Mouse (Mus musculus): ENCODE results near the gene Acss2. TPM values are rescaled to one million over a fixed set of nuclear protein-coding genes. Genes with fewer than 3 reads are reported as not detected.

The Acss2 gene
- 4.9 and 5.4 TPM in 2 replicates for total RNA-seq (2023)

GRCm38 (mm10) chr2:155517455-155518423 lies at the start of gene Acss2, which contains the start of gene Ggt7:
TSS of gene Acss2 (plus strand) at chr2:155517948.
TSS of gene Ggt7 (minus strand) at chr2:155518237.

GRCm38 (mm10) chr2:155473570-155474088 lies 44.1 kb upstream of the Acss2 start, which contains the start of gene Ncoa6:
TSS of gene Ncoa6 (minus strand) at chr2:155473894.

DNA sequence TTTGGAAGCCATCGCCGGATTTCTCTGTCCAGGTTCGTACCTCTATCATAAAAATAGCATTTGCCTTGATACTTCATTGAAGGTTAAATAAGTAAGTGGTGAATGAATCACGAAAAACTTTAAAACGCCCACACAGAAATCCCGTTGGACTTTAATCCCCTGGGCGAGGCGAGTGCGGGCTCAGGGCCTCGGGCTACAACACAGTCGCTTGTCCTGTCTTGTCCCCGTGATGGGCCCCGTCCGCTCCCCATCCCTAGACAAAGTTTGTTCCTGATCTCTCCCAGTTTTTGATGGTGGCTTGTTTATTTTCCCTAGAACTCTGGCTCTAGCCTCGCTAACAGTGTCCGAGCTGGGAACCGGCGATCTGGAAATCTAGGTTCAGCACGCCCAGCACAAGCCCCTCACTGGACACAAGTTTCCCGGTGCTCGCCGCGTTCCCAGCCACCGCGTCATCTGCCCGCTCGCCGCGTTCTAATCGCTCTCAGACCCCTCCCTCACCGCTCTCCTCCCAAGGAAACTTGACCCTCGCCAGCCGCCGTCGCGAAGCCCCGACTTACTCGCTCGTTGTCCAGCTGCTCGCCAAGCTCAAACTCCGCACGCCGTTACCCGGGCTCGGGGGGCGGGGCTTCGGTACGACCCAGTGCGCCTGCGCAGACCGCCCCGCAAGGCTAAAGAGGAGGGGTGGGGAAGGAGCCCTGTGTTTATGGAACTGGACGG lies 74.5 kb downstream of the Acss2 start, which contains the start of gene Gss:
TSS of gene Gss (minus strand) at position 674 of the 717 bp plus-strand sequence.

GRCm38 (mm10) chr2:155610978-155611377 lies 93.2 kb downstream of the Acss2 start, which contains the start of gene Myh7b:
TSS of gene Myh7b (plus strand) at chr2:155611212.

Other genes starting within 250 kb of the Acss2 start
- gene Map1lc3a, start 241.7 kb upstream of the Acss2 start, total RNA-seq (2023) = 33.6 and 47.4 TPM in 2 replicates
- gene Pigu, start 160.5 kb upstream of the Acss2 start, total RNA-seq (2023) = 12.3 and 12.6 TPM in 2 replicates
- 431 and 452 TPM in 2 replicates for gene Trp53inp2, start 136.9 kb upstream of the Acss2 start, total RNA-seq (2023)
- 43.7 and 45.9 TPM in 2 replicates for gene Ncoa6, start 44.1 kb upstream of the Acss2 start, total RNA-seq (2023)
- not detected in 2 replicates for gene Ggt7, start 289 bp downstream of the Acss2 start, total RNA-seq (2023)
- gene Gss, start 74.9 kb downstream of the Acss2 start, total RNA-seq (2023) = 9.7 and 14.6 TPM in 2 replicates
- not detected in 2 replicates for gene Myh7b, start 93.3 kb downstream of the Acss2 start, total RNA-seq (2023)
- gene Trpc4ap, start 174.4 kb downstream of the Acss2 start, total RNA-seq (2023) = 116 and 139 TPM in 2 replicates
- gene Edem2, start 211.5 kb downstream of the Acss2 start, total RNA-seq (2023) = 32.5 and 42.7 TPM in 2 replicates
- not detected in 2 replicates for gene Gm17581, start 217.9 kb downstream of the Acss2 start, total RNA-seq (2023)
- not detected in 2 replicates for gene Procr, start 233.2 kb downstream of the Acss2 start, total RNA-seq (2023)